Mouse (Mus musculus) liver, embryonic 14.5 days (tissue): ENCODE results near the gene Podxl2. TPM values are rescaled to one million over a fixed set of nuclear protein-coding genes. Genes with fewer than 3 reads are reported as not detected.

Experiments used
- ATAC-seq: fragments of 200-750 bp; cut with Nextera tagmentation; 2 replicates; pipeline ENCODE4 v1.8.0; 2017; ENCODE audit warnings: moderate number of reproducible peaks, mild to moderate bottlenecking, moderate library complexity; ENCODE audit not compliant: insufficient read depth
- DNase-seq, 3 experiments: peaks; one replicate each; pipeline ENCODE4 v3.0.0-alpha.2; 2012 to 2013; ENCODE audit warnings: low read depth in 3 of 3, low spot score in 3 of 3
- H3K27ac ChIP-seq: fragments of 300-500 bp; sonication (generic); 2 replicates; pipeline ENCODE4 v1.5.1; 2014; ENCODE audit warnings: moderate library complexity, mild to moderate bottlenecking, control low read depth, inconsistent platforms
- H3K27me3 ChIP-seq: fragments of 300-500 bp; sonication (generic); 2 replicates; pipeline ENCODE4 v1.6.1; 2014; ENCODE audit warnings: mild to moderate bottlenecking, low read length, moderate library complexity; ENCODE audit not compliant: control insufficient read depth, insufficient read depth
- H3K36me3 ChIP-seq: fragments of 300-500 bp; sonication (generic); replicated peaks from 2 replicates; pipeline ENCODE4 v1.6.1; 2014; ENCODE audit warnings: low read depth; ENCODE audit not compliant: control insufficient read depth, insufficient read depth
- H3K4me1 ChIP-seq, 2 experiments: fragments of 200-500 bp in 1 of 2; fragments of 300-500 bp in 1 of 2; sonication (generic) in 1 of 2; replicated peaks; 2 replicates each; pipeline ENCODE4 v1.6.1; 2012 to 2014; ENCODE audit warnings: antibody characterized with exemption in 1 of 2, inconsistent platforms in 1 of 2, low read length in 1 of 2; ENCODE audit not compliant: control insufficient read depth in 2 of 2, insufficient read depth in 2 of 2
- H3K4me2 ChIP-seq: fragments of 300-500 bp; sonication (generic); 2 replicates; pipeline ENCODE4 v1.6.1; 2014; ENCODE audit warnings: low read depth, mild to moderate bottlenecking, control low read depth, moderate library complexity
- H3K4me3 ChIP-seq, 2 experiments: fragments of 200-500 bp in 1 of 2; fragments of 300-500 bp in 1 of 2; sonication (generic) in 1 of 2; 2 replicates each; pipeline ENCODE4 v1.5.1; 2012 to 2014; ENCODE audit warnings: low read depth in 2 of 2, low read length in 2 of 2, mild to moderate bottlenecking in 2 of 2, control low read depth in 1 of 2, inconsistent platforms in 1 of 2, moderate library complexity in 1 of 2; ENCODE audit not compliant: insufficient read depth in 1 of 2
- H3K9ac ChIP-seq: fragments of 300-500 bp; sonication (generic); replicated peaks from 2 replicates; pipeline ENCODE4 v1.6.1; 2014; ENCODE audit warnings: mild to moderate bottlenecking, control low read depth, moderate library complexity
- H3K9me3 ChIP-seq: fragments of 300-500 bp; sonication (generic); 2 replicates; pipeline ENCODE4 v1.6.1; 2016; ENCODE audit warnings: low read length, mixed read lengths; ENCODE audit not compliant: control insufficient read depth
- CTCF ChIP-seq: IDR thresholded peaks from 2 replicates; pipeline ENCODE4 v1.5.1; 2016; ENCODE audit warnings: antibody characterized with exemption, low read depth, control low read depth
- EP300 ChIP-seq: IDR thresholded peaks from 2 replicates; pipeline ENCODE4 v1.6.1; 2016; ENCODE audit warnings: antibody characterized with exemption, low read depth
- WGBS: fragments of 180-500 bp; shearing (Covaris S2); extraction: QIAGEN DNeasy Blood & Tissue Kit; methylation state at CpG from one replicate; pipeline ENCODE4 v1.1.7; 2014; ENCODE audit not compliant: insufficient replicate concordance; 5-methylcytosine and 5-hydroxymethylcytosine counted together
- polyA plus RNA-seq, 2 experiments: library from polyadenylated mRNA; depleted of rRNA in 1 of 2; stranded (reverse) in 1 of 2; unstranded in 1 of 2; fragments of >200 nt; fragmentation: Nextera tagmentation in 1 of 2; extraction: Ambion mirVana in 1 of 2; gene quantifications; 2 replicates each; pipeline versions ENCODE4 v1.2.1 to v1.2.3; 2012 to 2014

Gene Podxl2
- polyA plus RNA-seq, 2 experiments, result 1.2 to 1.9 TPM

DNA sequence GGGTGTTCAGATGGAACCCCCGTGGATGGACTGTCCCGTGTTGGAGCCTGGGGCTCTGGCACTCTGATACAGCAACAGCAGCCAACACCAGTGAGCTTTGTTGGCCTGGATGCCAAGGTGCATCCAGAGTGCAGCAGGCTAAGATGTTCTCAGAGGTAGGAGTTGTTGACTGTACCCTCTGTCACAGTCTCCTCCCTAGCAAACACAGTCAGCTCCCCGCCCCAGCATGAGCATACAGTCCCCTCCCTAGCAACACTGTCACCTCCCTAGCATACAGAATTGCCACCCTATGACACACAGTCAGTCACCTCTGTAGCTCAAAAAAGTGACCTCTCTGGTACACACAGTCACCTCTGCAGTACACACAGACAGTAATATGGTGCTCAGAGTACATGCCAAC lies 57.9 kb downstream of the Podxl2 start:
- TF ChIP-seq EP300, result no peak
- TF ChIP-seq CTCF, result no peak
- ATAC-seq, result no peak
- peaks cover 9% of the 10 kb centered on the region; the same call in 1 of the 2 replicates for H3K36me3 ChIP-seq
- no peak overlapping the region for H3K9ac ChIP-seq
- H3K4me1 ChIP-seq, result peaks cover 0 to 2% of the 10 kb centered on the region in 2 experiments; a peak in 1 of 4 replicates
- no peak overlapping the region for H3K27ac ChIP-seq
- H3K27me3 ChIP-seq, result no peaks in the 10 kb centered on the region
- H3K9me3 ChIP-seq, result no peaks in the 10 kb centered on the region
- DNase-seq, result no peak
- WGBS, result 87% methylated on average over 3 of the region's 3 CpGs
- no peak overlapping the region for H3K4me2 ChIP-seq
- no peak overlapping the region for H3K4me3 ChIP-seq

DNA sequence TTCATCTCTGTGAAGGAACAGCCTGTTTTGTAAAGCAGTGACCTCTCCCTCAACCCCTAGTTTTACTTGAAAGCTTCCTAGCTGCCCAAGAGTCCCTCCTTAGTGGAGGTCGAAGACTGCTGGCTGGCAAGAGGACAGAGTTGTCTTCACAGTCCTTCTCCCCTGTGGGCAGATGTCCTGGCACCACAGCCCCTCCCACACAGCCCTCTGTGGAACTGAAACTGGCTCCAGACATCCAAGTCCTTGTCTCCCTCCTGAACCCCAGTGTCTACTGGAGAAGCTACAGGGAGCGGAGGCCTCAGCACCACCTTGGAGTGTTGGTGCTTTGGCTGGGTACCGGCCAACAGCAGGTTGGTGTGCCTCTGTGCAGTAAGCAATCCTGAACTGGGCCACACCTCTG lies 59.4 kb downstream of the Podxl2 start:
- H3K27ac ChIP-seq, result no peak overlapping the region
- 77% methylated on average over 3 of the region's 3 CpGs for WGBS
- ATAC-seq, result no peak

GRCm38 (mm10) chr6:88815036-88815435 lies 59.8 kb downstream of the Podxl2 start:
- Histone ChIP-seq H3K9ac (no peak overlapping the region), H3K36me3 (peaks cover 12% of the 10 kb centered on the region; the same call in 1 of the 2 replicates), H3K4me1 (0 out of 4 replicates have a peak, but pooled peaks cover 0 to 3% of the 10 kb centered on the region in 2 experiments), H3K4me2 (no peak overlapping the region), H3K27me3 (no peaks in the 10 kb centered on the region), H3K27ac (no peak overlapping the region), H3K9me3 (no peaks in the 10 kb centered on the region), H3K4me3 (no peak overlapping the region)
- no peak for ATAC-seq
- DNase-seq, result no peak
- WGBS, result 84% methylated on average over 3 of the region's 3 CpGs
- TF ChIP-seq CTCF (no peak), EP300 (no peak)

More for the DNA sequence above, 59.4 kb downstream of the Podxl2 start:
- no peak overlapping the region for H3K4me3 ChIP-seq
- peaks cover 9% of the 10 kb centered on the region; the same call in 1 of the 2 replicates for H3K36me3 ChIP-seq
- no peaks in the 10 kb centered on the region for H3K27me3 ChIP-seq
- 0 out of 4 replicates have a peak, but pooled peaks cover 0 to 3% of the 10 kb centered on the region in 2 experiments for H3K4me1 ChIP-seq
- no peaks in the 10 kb centered on the region for H3K9me3 ChIP-seq
- H3K4me2 ChIP-seq, result no peak overlapping the region
- DNase-seq, result no peak
- no peak overlapping the region for H3K9ac ChIP-seq
- TF ChIP-seq CTCF (no peak), EP300 (no peak)

DNA sequence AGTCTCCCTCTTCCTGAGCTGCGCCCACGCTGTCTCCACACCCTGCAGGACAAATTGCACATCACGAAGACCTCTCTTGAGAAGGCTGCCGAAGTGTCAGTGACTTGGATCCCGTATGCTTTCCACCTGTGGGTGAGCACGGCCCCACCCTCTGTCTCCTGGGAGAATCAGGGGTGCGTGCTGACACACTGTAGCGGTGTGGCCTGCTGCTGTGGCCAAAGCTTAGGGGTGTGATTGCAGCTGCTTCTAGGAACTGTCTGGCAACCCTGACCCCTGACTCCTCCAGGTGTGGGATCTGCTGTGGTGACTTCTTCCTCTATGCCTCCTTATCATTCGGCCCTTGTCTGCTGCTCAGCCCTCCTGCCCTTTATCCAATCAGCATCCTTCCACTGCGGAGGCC lies 61.0 kb downstream of the Podxl2 start:
- H3K4me1 ChIP-seq, result 0 out of 4 replicates have a peak, but pooled peaks cover 0 to 3% of the 10 kb centered on the region in 2 experiments
- no peak overlapping the region for H3K4me3 ChIP-seq
- H3K4me2 ChIP-seq, result no peak overlapping the region
- no peaks in the 10 kb centered on the region for H3K27me3 ChIP-seq
- no peak overlapping the region for H3K9ac ChIP-seq
- TF ChIP-seq EP300 (no peak), CTCF (0 out of 2 replicates have a peak, but pooled peaks have one; percentile 3)
- peaks cover 24% of the 10 kb centered on the region for H3K36me3 ChIP-seq
- H3K27ac ChIP-seq, result no peak overlapping the region
- no peaks in the 10 kb centered on the region for H3K9me3 ChIP-seq
- ATAC-seq (no peak), DNase-seq (no peak)
- 79% methylated on average over 10 of the region's 10 CpGs for WGBS

- H3K4me1 ChIP-seq, result 0 out of 4 replicates have a peak, but pooled peaks cover 0 to 3% of the 10 kb centered on the region in 2 experiments
- H3K4me3 ChIP-seq, result no peak overlapping the region
- H3K9me3 ChIP-seq, result no peaks in the 10 kb centered on the region
- ATAC-seq, result no peak
- H3K27ac ChIP-seq, result no peak overlapping the region
- H3K4me2 ChIP-seq, result no peak overlapping the region
- DNase-seq, result peak; percentile 47 to 61 (median 55)
- no peak overlapping the region for H3K9ac ChIP-seq
- WGBS, result 45% methylated on average over 3 of the region's 3 CpGs
- H3K27me3 ChIP-seq, result no peaks in the 10 kb centered on the region
- TF ChIP-seq CTCF (peak; percentile 80), EP300 (no peak)
- H3K36me3 ChIP-seq, result peaks cover 22% of the 10 kb centered on the region
Observed at GRCm38 (mm10) chr6:88812886-88813285, 62.0 kb downstream of the Podxl2 start.
